Mouse (Mus musculus): Measurements from ENCODE around the gene Rin3. TPM values are rescaled to one million over a fixed set of nuclear protein-coding genes. Genes with fewer than 3 reads are reported as not detected.

Rin3 gene
- polyA plus RNA-seq, 1 experiment = 1.4 TPM

- no peak overlapping the region for H3K4me3 ChIP-seq (ENCODE audit: insufficient read depth, low read length)
- TF ChIP-seq POLR2A (IDR thresholded peaks at IDR 0.05; ENCODE audit: extremely low read depth, insufficient read depth, low read length) = no peak
- no peak for TF ChIP-seq CTCF (IDR thresholded peaks at IDR 0.05; ENCODE audit: extremely low read depth, insufficient read depth, low read length)
- H3K27ac ChIP-seq (ENCODE audit: insufficient read depth, low read length) = no peak overlapping the region
- H3K4me1 ChIP-seq (ENCODE audit: control insufficient read depth, insufficient read depth, low read length) = no peaks in the 10 kb centered on the region; the same call in 1 of the 2 replicates
These were observed 149.4 kb downstream of the Rin3 start for GRCm38 (mm10) chr12:102432238-102432637.

DNA sequence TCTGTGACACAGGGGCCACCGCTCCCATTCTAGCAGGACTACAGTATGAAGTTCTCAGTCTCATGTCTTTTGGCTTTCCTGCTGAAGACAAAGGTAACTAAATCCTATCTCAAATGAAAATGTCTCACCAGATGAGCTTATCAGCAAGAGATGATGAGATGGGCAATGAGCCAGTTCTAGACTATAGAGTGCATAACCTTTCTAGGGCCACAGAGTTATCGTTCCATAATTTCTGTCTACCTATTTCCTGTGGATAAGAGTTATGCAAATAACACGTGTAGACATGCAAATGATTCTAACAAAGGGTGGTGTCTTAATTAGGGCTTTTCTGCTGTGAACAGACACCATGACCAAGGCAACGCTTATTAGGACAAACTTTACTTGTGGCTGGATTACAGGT, 151.3 kb downstream of the Rin3 start:
- TF ChIP-seq CTCF (IDR thresholded peaks at IDR 0.05; ENCODE audit: extremely low read depth, insufficient read depth, low read length) (no peak), POLR2A (IDR thresholded peaks at IDR 0.05; ENCODE audit: extremely low read depth, insufficient read depth, low read length) (no peak)
- no peak overlapping the region for H3K4me3 ChIP-seq (ENCODE audit: insufficient read depth, low read length)
- H3K27ac ChIP-seq (ENCODE audit: insufficient read depth, low read length) = no peak overlapping the region
- H3K4me1 ChIP-seq (ENCODE audit: control insufficient read depth, insufficient read depth, low read length) = peaks cover 2% of the 10 kb centered on the region; the same call in 1 of the 2 replicates

DNA sequence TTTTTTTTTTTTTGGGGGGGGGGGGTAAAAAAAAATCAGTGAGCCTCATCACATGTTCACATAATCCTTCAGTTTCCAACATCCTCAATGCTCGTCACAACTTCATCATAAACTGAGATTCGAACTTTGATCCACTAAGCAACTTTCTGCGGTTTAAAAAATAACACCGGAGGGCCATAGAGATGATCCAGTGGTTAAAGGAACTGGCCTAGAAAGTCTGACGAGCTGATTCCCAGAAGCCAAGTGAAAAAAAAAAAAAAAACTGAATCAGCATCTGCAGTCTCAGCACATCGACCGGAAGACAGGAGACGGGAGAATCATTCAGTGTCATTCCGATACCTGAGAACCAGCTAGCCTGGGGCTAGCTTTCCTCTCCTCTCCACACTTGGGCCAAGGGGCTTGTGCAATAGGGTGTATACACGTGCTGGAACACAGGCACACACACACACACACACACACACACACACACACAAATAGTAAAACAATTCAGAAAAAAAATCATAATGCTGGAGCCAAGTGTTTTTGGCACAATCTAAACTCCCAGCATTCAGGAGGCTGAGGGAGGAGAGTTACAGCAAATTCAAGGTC, 154.2 kb downstream of the Rin3 start:
- TF ChIP-seq POLR2A (IDR thresholded peaks at IDR 0.05; ENCODE audit: extremely low read depth, insufficient read depth, low read length) = no peak
- no peak for TF ChIP-seq CTCF (IDR thresholded peaks at IDR 0.05; ENCODE audit: extremely low read depth, insufficient read depth, low read length)
- no peak overlapping the region for H3K27ac ChIP-seq (ENCODE audit: insufficient read depth, low read length)
- H3K4me1 ChIP-seq (ENCODE audit: control insufficient read depth, insufficient read depth, low read length) = peaks cover 2% of the 10 kb centered on the region; the same call in 1 of the 2 replicates
- H3K4me3 ChIP-seq (ENCODE audit: insufficient read depth, low read length) = peak overlapping the region; percentile 18; the same call in 1 of the 2 replicates

- Histone ChIP-seq H3K27ac (ENCODE audit: insufficient read depth, low read length) (peak overlapping the region; percentile 25; the same call in 1 of the 2 replicates), H3K4me1 (ENCODE audit: control insufficient read depth, insufficient read depth, low read length) (peaks cover 2% of the 10 kb centered on the region; the same call in 1 of the 2 replicates), H3K4me3 (ENCODE audit: insufficient read depth, low read length) (peak overlapping the region; percentile 59)
- TF ChIP-seq POLR2A (IDR thresholded peaks at IDR 0.05; ENCODE audit: extremely low read depth, insufficient read depth, low read length) (no peak), CTCF (IDR thresholded peaks at IDR 0.05; ENCODE audit: extremely low read depth, insufficient read depth, low read length) (no peak)
These were observed 155.1 kb downstream of the Rin3 start for GRCm38 (mm10) chr12:102437952-102438351.

DNA sequence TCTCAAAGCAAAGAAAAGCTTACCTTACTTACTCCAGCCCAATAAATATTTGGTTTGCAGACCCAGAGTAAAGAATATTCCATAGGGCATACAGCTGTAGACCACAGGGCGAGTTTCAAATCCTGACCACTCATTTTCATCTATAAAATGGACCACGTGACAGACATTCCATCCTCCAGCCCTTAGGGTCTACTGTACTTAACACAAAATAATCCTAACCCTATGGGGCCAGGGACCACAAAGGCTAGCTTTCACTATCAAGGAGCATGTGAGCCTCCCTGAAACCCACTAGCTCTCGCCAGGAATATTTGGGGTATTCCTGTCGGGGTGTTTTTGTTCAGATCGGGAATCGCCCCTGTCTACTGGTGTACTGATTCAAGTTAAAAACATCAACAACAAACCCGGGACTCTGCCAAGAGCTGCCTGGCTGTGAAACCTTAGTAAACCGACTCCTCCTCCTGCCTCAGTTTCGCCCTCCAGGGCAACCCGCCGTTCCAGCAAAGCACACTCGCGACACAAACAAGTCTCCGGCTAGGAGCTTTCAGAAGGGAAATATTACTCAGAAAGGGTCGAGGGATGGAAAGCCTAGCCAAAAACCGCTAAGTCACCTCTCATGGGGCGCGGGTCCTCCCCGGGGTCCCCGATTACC, 156.3 kb downstream of the Rin3 start:
- Histone ChIP-seq H3K27ac (ENCODE audit: insufficient read depth, low read length) (peak overlapping the region; percentile 25), H3K4me3 (ENCODE audit: insufficient read depth, low read length) (peak overlapping the region; percentile 59), H3K4me1 (ENCODE audit: control insufficient read depth, insufficient read depth, low read length) (peaks cover 2% of the 10 kb centered on the region; the same call in 1 of the 2 replicates)
- no peak for TF ChIP-seq CTCF (IDR thresholded peaks at IDR 0.05; ENCODE audit: extremely low read depth, insufficient read depth, low read length)

DNA sequence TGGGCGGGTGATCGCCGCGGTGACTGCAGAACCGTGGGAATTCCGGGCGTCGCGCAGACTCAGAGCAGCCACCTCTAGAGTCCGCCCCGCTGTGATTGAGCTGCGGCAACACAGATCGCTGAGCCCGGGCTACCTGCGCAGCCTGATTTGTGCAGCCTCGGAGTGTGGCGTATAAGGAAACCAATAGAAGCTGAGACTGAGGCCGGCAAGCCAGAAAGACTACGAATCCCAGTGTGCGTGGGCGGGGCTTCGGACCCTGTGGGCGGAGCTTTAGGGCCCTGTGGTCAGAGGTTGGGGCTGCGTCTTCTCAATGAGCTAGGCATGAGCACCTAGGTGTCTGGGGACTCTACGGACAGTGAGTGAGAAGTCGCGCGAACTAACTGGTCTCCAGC, 156.8 kb downstream of the Rin3 start, which contains the start of gene Lgmn:
Gene Lgmn (minus strand): TSS at position 182 of the 392 bp plus-strand sequence.
- peaks cover 2% of the 10 kb centered on the region; the same call in 1 of the 2 replicates for H3K4me1 ChIP-seq (ENCODE audit: control insufficient read depth, insufficient read depth, low read length)
- TF ChIP-seq POLR2A (IDR thresholded peaks at IDR 0.05; ENCODE audit: extremely low read depth, insufficient read depth, low read length) = peak; percentile 77
- TF ChIP-seq CTCF (IDR thresholded peaks at IDR 0.05; ENCODE audit: extremely low read depth, insufficient read depth, low read length) = no peak
- H3K4me3 ChIP-seq (ENCODE audit: insufficient read depth, low read length) = peak within 1 kb of the TSS; percentile 59
- peak within 1 kb of the TSS; percentile 25 for H3K27ac ChIP-seq (ENCODE audit: insufficient read depth, low read length)

Other genes with a start within 250 kb of the Rin3 start
- gene Slc24a4, start 154.3 kb upstream of the Rin3 start, polyA plus RNA-seq (2012; rRNA removed) = 25.7 and 26.4 TPM in 2 replicates
- gene Lgmn, start 156.8 kb downstream of the Rin3 start, polyA plus RNA-seq (2012; rRNA removed) = 121 and 132 TPM in 2 replicates
- gene Golga5, start 186.1 kb downstream of the Rin3 start, polyA plus RNA-seq (2012; rRNA removed) = 23.4 and 25.1 TPM in 2 replicates

All from cortical plate, adult 2 months (tissue).